Mouse (Mus musculus) left cerebral cortex, adult 2 months (tissue): ENCODE results near the gene Pbp2. TPM values are rescaled to one million over a fixed set of nuclear protein-coding genes. Genes with fewer than 3 reads are reported as not detected.

Experiments used
- DNase-seq, 2 experiments: peaks; one replicate each; pipeline ENCODE4 v3.0.0; 2021 to 2022; ENCODE audit warnings: low spot score in 2 of 2, mixed read lengths in 1 of 2; ENCODE audit errors: extremely low spot score in 1 of 2
- H3K27ac ChIP-seq: fragments of 200-600 bp; 2 replicates; pipeline ENCODE4 v1.8.1; 2022
- H3K4me3 ChIP-seq: fragments of 200-600 bp; 2 replicates; pipeline ENCODE4 v1.8.1; 2022
- CTCF ChIP-seq: fragments of 200-600 bp; IDR thresholded peaks from 2 replicates; pipeline ENCODE4 v1.8.1; 2022; ENCODE audit warnings: antibody characterized with exemption, mild to moderate bottlenecking, moderate library complexity
- intact Hi-C: fragments of 180-260 bp; cut with DNase I; formaldehyde crosslinking; loops from one replicate; pipeline ENCODE4 v1.15.1; 2025
- long read RNA-seq, 2 experiments: library from polyadenylated mRNA; stranded (forward); transcript quantifications; one replicate each; pipeline ENCODE4 v2.0.0; 2021; ENCODE audit warnings: borderline mapping rate in 2 of 2
- total RNA-seq, 2 experiments: library from RNA; stranded (reverse); gene quantifications; 2 replicates each; pipeline ENCODE4 v1.2.3; 2021

The Pbp2 gene
- total RNA-seq, result under 1 TPM; 0.28 to 0.54 TPM
- long read RNA-seq, experiment 1, result 0 reads
- long read RNA-seq, experiment 2, result 0 reads

DNA sequence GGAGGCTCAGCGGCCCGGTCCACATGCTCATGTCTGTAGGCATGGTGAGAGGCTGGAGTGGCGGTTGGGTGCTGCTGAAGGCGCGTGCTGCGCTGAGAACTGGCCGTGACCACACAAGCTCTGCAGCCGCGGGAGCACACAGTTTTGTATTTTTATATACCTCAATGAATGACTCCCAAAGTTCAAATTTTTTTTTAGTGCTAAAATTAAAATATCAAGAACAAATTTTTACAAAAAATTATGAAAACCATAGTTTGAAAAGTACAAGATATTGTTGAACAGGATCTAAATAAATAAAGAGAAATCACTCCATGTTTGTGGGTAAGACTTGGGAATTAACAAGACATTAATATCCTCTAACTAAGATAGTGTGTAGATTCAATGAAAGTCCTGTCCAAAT lies at the start of gene Pbp2:
Gene Pbp2, minus strand, starts transcription at position 101 of the 400 bp plus-strand sequence.
- no peak for TF ChIP-seq CTCF
- no peak for DNase-seq
- Histone ChIP-seq H3K4me3 (no peak within 1 kb of the TSS), H3K27ac (no peak within 1 kb of the TSS)
- intact Hi-C loops, result no loop called here

DNA sequence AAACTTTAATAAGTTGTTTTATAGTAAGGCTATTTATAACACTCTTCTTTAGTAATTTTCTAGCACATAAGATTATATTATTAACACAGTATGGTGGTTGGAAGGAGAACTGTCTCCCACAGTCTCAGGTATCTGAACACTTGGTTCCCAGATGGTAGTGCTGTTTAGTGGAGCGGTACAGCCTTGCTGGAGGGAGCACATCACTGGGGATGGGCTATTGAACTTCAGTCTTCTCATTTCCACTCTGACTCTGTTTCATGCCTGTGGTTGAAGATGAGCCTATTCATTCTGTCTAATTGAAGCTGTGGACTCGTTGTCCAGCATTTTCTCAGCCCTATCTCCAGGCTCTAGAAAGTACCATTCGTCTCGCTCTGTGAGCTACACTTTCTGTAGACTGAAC lies 44.7 kb upstream of the Pbp2 start:
- no peak overlapping the region for H3K4me3 ChIP-seq
- intact Hi-C loops, result loop anchor here (1.0 kb wide), 1 partner anchor 10 kb away; no protein-coding TSS in a partner anchor
- DNase-seq, result no peak
- no peak for TF ChIP-seq CTCF
- no peak overlapping the region for H3K27ac ChIP-seq

GRCm38 (mm10) chr6:135352537-135352936 lies 42.3 kb upstream of the Pbp2 start:
- intact Hi-C loops, result no loop called here
- Histone ChIP-seq H3K4me3 (no peak overlapping the region), H3K27ac (no peak overlapping the region)
- no peak for DNase-seq
- no peak for TF ChIP-seq CTCF

DNA sequence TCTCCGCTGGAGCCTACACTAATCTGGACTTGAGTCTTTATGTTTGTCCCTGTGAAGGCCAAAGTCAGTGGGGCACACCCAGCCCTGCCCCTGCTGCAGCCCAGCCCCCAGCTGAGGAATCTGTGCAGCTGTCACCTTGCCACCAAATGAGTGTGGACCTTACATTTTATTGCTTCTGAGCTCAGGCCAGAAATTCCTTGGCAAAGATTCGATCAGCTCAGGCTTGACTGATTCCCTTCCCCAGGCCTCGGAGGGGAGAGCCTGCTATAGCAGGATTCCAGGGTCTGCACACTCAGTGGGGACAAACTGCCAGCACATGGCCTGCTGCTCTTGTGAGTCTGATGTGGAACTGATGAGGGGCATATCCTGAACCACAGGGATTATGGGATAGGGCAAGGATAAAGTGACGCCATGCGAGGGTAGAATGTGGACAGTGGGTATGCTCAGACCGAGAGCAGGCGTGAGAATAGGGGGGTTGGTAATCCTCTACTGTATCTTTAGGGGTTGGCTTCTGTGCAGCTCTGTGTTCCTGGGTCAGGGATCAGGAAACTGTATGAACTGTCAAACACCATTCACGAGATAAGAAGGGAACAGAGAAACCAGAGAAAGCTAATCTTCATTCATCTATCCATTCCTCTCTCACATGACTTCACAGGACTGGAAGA lies 41.6 kb upstream of the Pbp2 start:
- DNase-seq, result no peak
- Histone ChIP-seq H3K27ac (no peak overlapping the region), H3K4me3 (no peak overlapping the region)
- intact Hi-C loops, result no loop called here
- no peak for TF ChIP-seq CTCF

DNA sequence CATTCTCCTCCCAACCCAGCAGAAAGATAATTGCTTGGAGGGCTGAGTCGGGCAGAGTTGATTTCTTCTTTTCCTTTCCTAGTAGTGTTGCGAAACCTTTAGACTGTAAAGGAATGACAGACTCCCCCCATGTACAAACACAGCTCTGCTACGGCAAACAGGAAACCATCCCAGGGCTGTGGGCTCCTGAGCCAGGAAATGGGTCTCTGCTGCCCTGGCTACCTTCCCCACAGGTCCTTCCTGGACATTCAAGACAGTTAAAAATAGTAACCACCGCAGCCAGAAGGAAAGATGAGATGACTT lies 30.8 kb upstream of the Pbp2 start:
- DNase-seq, result no peak
- intact Hi-C loops, result no loop called here
- H3K27ac ChIP-seq, result peak overlapping the region; percentile 25; the same call in 1 of the 2 replicates
- TF ChIP-seq CTCF, result no peak
- H3K4me3 ChIP-seq, result no peak overlapping the region

DNA sequence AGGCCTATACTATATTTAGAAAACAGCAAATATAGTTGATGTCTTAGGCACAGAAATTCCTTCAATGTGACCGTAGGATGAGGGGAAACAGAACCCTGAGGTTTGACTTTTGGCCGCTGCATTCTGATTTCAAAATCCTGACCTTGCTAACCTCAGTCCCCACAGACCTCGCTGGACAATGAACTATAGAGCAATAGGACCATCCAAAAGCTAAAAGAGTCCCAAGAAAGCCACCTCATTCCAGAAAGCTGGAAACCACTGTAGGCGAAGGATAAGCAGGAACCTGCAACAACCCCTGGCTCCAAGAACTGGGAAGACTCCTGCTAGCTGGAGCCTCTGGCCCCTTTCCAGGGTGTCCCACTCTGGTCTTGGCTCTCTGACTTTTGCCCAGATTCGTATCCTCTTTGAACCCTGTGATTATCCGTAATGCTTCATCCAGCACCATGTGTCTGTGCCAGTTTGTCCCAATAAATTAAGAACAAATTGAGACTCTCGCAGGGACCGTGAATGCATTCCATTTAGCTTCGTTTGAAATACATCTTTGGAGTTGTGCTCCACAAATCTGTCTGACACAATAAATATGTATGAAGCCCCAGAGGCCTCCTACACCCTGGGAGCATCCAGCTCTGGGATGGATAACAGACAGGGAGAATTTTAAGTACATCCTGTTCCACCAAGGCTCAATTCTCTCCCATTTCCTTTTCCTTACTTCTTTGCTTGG lies 30.3 kb upstream of the Pbp2 start:
- TF ChIP-seq CTCF, result no peak
- H3K4me3 ChIP-seq, result no peak overlapping the region
- intact Hi-C loops, result no loop called here
- no peak for DNase-seq
- peak overlapping the region; percentile 47; the same call in 1 of the 2 replicates for H3K27ac ChIP-seq

- intact Hi-C loops, result no loop called here
- no peak for TF ChIP-seq CTCF
- Histone ChIP-seq H3K4me3 (no peak overlapping the region), H3K27ac (no peak overlapping the region)
- no peak for DNase-seq
Observed at GRCm38 (mm10) chr6:135336376-135336775, 26.2 kb upstream of the Pbp2 start.

- no peak for DNase-seq
- H3K4me3 ChIP-seq, result no peak overlapping the region
- TF ChIP-seq CTCF, result no peak
- H3K27ac ChIP-seq, result no peak overlapping the region
- intact Hi-C loops, result no loop called here
Observed at GRCm38 (mm10) chr6:135333994-135334651, 23.9 kb upstream of the Pbp2 start.

- DNase-seq, result no peak
- intact Hi-C loops, result no loop called here
- no peak for TF ChIP-seq CTCF
- H3K27ac ChIP-seq, result no peak overlapping the region
- H3K4me3 ChIP-seq, result no peak overlapping the region
Observed at GRCm38 (mm10) chr6:135332737-135333281, 22.6 kb upstream of the Pbp2 start.

DNA sequence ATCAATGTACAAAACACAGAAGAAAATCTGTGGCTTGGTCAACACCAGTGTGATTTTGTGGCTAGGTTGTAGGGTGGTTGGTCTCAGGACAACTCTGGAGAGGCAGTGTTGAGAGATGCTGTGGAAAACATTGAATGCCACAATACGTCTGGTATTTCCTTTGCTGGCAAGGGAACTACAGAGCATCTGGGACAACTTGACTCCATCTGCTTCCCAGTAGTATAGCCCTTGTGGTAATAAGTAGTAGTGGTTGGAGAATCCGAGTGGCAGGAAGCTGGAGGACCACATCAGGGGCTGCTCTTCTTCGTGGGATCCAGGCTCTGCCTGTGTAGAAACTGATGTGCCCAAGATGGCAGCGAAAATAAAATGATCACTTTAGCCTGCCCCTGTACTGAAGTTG lies 21.7 kb upstream of the Pbp2 start:
- intact Hi-C loops, result no loop called here
- DNase-seq, result no peak

GRCm38 (mm10) chr6:135326847-135327246 lies 16.6 kb upstream of the Pbp2 start:
- no peak overlapping the region for H3K4me3 ChIP-seq
- DNase-seq, result no peak
- intact Hi-C loops, result no loop called here
- no peak overlapping the region for H3K27ac ChIP-seq
- TF ChIP-seq CTCF, result no peak

More for the DNA sequence above, 21.7 kb upstream of the Pbp2 start:
- Histone ChIP-seq H3K4me3 (no peak overlapping the region), H3K27ac (no peak overlapping the region)
- peak; percentile 1; the same call in 1 of the 2 replicates for TF ChIP-seq CTCF

DNA sequence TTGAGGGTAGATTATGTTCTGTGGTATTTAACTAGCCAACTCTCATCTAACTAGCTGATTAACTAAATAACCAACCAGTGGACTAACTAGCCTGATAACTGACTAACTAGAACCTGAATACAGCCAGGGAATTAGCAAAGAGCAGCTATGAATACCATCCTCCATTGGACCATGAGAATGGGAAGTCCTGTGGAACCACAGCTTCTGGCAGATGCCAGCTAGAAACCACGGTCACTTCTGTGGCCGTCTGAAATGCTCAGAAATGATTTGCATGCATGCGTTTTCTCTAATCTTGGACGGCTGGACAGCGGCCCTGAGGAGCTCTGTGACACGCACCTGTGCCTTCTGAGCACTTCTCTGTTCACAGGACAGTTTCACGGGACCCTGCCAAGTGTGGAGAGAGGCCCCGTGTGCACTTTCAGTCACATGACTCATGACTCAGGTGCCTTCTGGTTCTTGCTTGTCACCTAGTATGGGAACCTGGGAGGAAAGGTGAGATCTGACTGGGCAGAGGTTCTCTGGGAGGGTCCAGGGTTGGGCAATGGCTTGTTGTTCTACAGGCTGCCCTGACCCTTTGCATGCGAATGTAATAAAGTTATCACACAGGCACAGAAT lies 14.6 kb upstream of the Pbp2 start:
- intact Hi-C loops, result no loop called here
- no peak for TF ChIP-seq CTCF
- Histone ChIP-seq H3K4me3 (no peak overlapping the region), H3K27ac (no peak overlapping the region)
- DNase-seq, result no peak
